16 mouse cellular contexts compared by ENCODE assay signal in the genomic region with DNA sequence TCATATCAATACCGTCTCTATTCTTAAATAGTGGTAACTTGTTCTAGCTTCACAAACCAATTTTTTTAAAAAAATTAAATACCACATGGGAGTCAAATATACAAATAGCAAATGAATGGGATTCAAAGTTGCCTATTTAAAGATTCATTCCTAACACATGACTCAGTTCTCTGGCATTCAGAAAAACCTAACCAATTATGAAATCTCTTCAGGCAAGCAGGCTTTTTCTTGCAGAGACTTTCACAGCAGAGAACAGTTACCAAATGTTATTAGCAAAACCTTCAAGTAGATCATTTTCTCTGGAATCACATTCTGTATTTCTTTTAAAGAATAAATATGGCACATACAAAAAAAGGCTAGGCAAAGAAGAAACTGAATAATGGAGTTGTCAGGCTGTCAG. TPM values are rescaled to one million over a fixed set of nuclear protein-coding genes. Genes with fewer than 3 reads are reported as not detected.
DNase-seq lines count a peak whose midpoint lies in the region; ATAC-seq and TF ChIP-seq lines count a peak whose summit lies in the region.
"Had no signal": no experiment of that assay in that cellular context is flagged by ENCODE, and none has a peak within 500 bp of the region (broad histone marks: within the 10 kb centered on the region; RNA-seq: fewer than 3 reads in every experiment).

No protein-coding gene starts in this region.

- H3K4me1 ChIP-seq in forebrain, embryonic 14.5 days (ENCODE audit: control insufficient read depth, insufficient read depth, low read length): peaks cover 20% of the 10 kb centered on the region
- peaks cover 4% of the 10 kb centered on the region; the same call in 1 of the 2 replicates for H3K4me1 ChIP-seq in forebrain, embryonic 11.5 days (replicated peaks; ENCODE audit: control insufficient read depth, insufficient read depth, low read length)
- H3K4me1 ChIP-seq in heart, postnatal 0 days (ENCODE audit: control insufficient read depth, insufficient read depth): peaks cover 17% of the 10 kb centered on the region; the same call in 1 of the 2 replicates
- peaks cover 22% of the 10 kb centered on the region for H3K4me1 ChIP-seq in midbrain, embryonic 14.5 days (ENCODE audit: control insufficient read depth, insufficient read depth, low read length)
- no peaks in the 10 kb centered on the region; the same call in 1 of the 2 replicates for H3K4me1 ChIP-seq in midbrain, postnatal 0 days (ENCODE audit: insufficient read depth, low read length)
- H3K4me1 ChIP-seq in hindbrain, postnatal 0 days (ENCODE audit: insufficient read depth, low read length): no peaks in the 10 kb centered on the region
- H3K4me1 ChIP-seq in intestine, embryonic 16.5 days (ENCODE audit: control insufficient read depth, insufficient read depth, low read length): peaks cover 14% of the 10 kb centered on the region

- no peak overlapping the region for H3K27ac ChIP-seq in forebrain, embryonic 14.5 days (ENCODE audit: low read depth, low read length)
- no peak overlapping the region for H3K27ac ChIP-seq in forebrain, embryonic 11.5 days (ENCODE audit: low read depth, low read length)
- H3K27ac ChIP-seq in heart, postnatal 0 days (ENCODE audit: low read depth): peak overlapping the region; percentile 58
- no peak overlapping the region for H3K27ac ChIP-seq in midbrain, embryonic 14.5 days (replicated peaks; ENCODE audit: low read depth, low read length)
- H3K27ac ChIP-seq in midbrain, postnatal 0 days (ENCODE audit: low read depth, low read length): no peak overlapping the region
- no peak overlapping the region for H3K27ac ChIP-seq in hindbrain, postnatal 0 days
- no peak overlapping the region for H3K27ac ChIP-seq in intestine, embryonic 16.5 days (ENCODE audit: low read length)
- H3K27ac ChIP-seq: kidney, postnatal 0 days; liver, embryonic 13.5 days had no signal

- ATAC-seq in forebrain, embryonic 14.5 days: no peak
- no peak for ATAC-seq in forebrain, embryonic 11.5 days (replicated peaks; ENCODE audit: low FRiP score)
- no peak for ATAC-seq in heart, postnatal 0 days (ENCODE audit: insufficient read depth, low read depth)
- ATAC-seq in midbrain, embryonic 14.5 days (ENCODE audit: low FRiP score, low TSS enrichment): no peak
- no peak for ATAC-seq in midbrain, postnatal 0 days (ENCODE audit: low FRiP score)
- ATAC-seq in hindbrain, postnatal 0 days: no peak
- ATAC-seq in intestine, embryonic 16.5 days: no peak

- no peak for DNase-seq in forebrain, embryonic 14.5 days (ENCODE audit: low spot score)
- DNase-seq in forebrain, embryonic 11.5 days (ENCODE audit: low spot score): no peak
- DNase-seq in heart, postnatal 0 days (ENCODE audit: low spot score): peak; percentile 11
- DNase-seq in heart, adult 8-10 months (ENCODE audit: low spot score): no peak
- no peak for DNase-seq in midbrain, embryonic 14.5 days
- no peak for DNase-seq in midbrain, postnatal 0 days (ENCODE audit: low spot score)
- DNase-seq in hindbrain, postnatal 0 days (ENCODE audit: low spot score): no peak
- DNase-seq: adrenal gland, postnatal 14 days; cerebellum, postnatal 10 days; gastrocnemius, postnatal 36 days; liver, embryonic 13.5 days; lung, postnatal 36 days had no signal

- WGBS in forebrain, embryonic 14.5 days: 89% methylated on average over 1 of the region's 1 CpGs
- WGBS in forebrain, embryonic 11.5 days: 89% methylated on average over 1 of the region's 1 CpGs
- 61% methylated on average over 1 of the region's 1 CpGs for WGBS in heart, postnatal 0 days
- 84% methylated on average over 1 of the region's 1 CpGs for WGBS in midbrain, embryonic 14.5 days
- WGBS in midbrain, postnatal 0 days: 88% methylated on average over 1 of the region's 1 CpGs
- 79% methylated on average over 1 of the region's 1 CpGs for WGBS in hindbrain, postnatal 0 days
- 83% methylated on average over 1 of the region's 1 CpGs for WGBS in intestine, embryonic 16.5 days

- TF ChIP-seq CTCF in heart, postnatal 0 days (IDR thresholded peaks at IDR 0.05; ENCODE audit: low read depth): no peak
- TF ChIP-seq CTCF in midbrain, postnatal 0 days (IDR thresholded peaks at IDR 0.05): no peak
- no peak for TF ChIP-seq CTCF in hindbrain, postnatal 0 days (IDR thresholded peaks at IDR 0.05; ENCODE audit: low read depth)

- no peaks in the 10 kb centered on the region for H3K27me3 ChIP-seq in forebrain, embryonic 14.5 days (replicated peaks; ENCODE audit: control insufficient read depth, insufficient read depth, low read length)
- no peaks in the 10 kb centered on the region for H3K27me3 ChIP-seq in forebrain, embryonic 11.5 days (ENCODE audit: control insufficient read depth, insufficient read depth, low read length)
- H3K27me3 ChIP-seq in heart, postnatal 0 days (ENCODE audit: control insufficient read depth, insufficient read depth, low read length): no peaks in the 10 kb centered on the region
- no peaks in the 10 kb centered on the region for H3K27me3 ChIP-seq in midbrain, embryonic 14.5 days (ENCODE audit: control insufficient read depth, insufficient read depth, low read length)
- no peaks in the 10 kb centered on the region for H3K27me3 ChIP-seq in midbrain, postnatal 0 days (ENCODE audit: insufficient read depth, low read length)
- H3K27me3 ChIP-seq in hindbrain, postnatal 0 days (ENCODE audit: insufficient read depth, low read length): no peaks in the 10 kb centered on the region
- H3K27me3 ChIP-seq in intestine, embryonic 16.5 days (replicated peaks; ENCODE audit: control insufficient read depth, insufficient read depth, low read length): no peaks in the 10 kb centered on the region
- H3K27me3 ChIP-seq: liver, embryonic 13.5 days had no signal

- H3K36me3 ChIP-seq in forebrain, embryonic 14.5 days (ENCODE audit: control insufficient read depth, insufficient read depth, low read length): peaks cover 39% of the 10 kb centered on the region
- peaks cover 10% of the 10 kb centered on the region; the same call in 1 of the 2 replicates for H3K36me3 ChIP-seq in forebrain, embryonic 11.5 days (ENCODE audit: control insufficient read depth, insufficient read depth, low read length)
- H3K36me3 ChIP-seq in heart, postnatal 0 days (replicated peaks; ENCODE audit: control insufficient read depth, insufficient read depth, low read length): peaks cover 30% of the 10 kb centered on the region; the same call in 1 of the 2 replicates
- H3K36me3 ChIP-seq in midbrain, embryonic 14.5 days (ENCODE audit: control insufficient read depth, insufficient read depth, low read length): peaks cover 40% of the 10 kb centered on the region
- H3K36me3 ChIP-seq in midbrain, postnatal 0 days (ENCODE audit: insufficient read depth, low read length): peaks cover 9% of the 10 kb centered on the region
- peaks cover 11% of the 10 kb centered on the region; the same call in 1 of the 2 replicates for H3K36me3 ChIP-seq in hindbrain, postnatal 0 days (ENCODE audit: insufficient read depth, low read length)
- H3K36me3 ChIP-seq in intestine, embryonic 16.5 days (ENCODE audit: control insufficient read depth, insufficient read depth, low read length): peaks cover 8% of the 10 kb centered on the region; the same call in 1 of the 2 replicates

- H3K4me2 ChIP-seq in forebrain, embryonic 14.5 days (ENCODE audit: low read length): peak overlapping the region; percentile 67; the same call in 1 of the 2 replicates
- no peak overlapping the region for H3K4me2 ChIP-seq in forebrain, embryonic 11.5 days (ENCODE audit: low read depth, low read length, severe bottlenecking)
- peak overlapping the region; percentile 84 for H3K4me2 ChIP-seq in heart, postnatal 0 days (ENCODE audit: low read depth, low read length)
- H3K4me2 ChIP-seq in midbrain, embryonic 14.5 days (ENCODE audit: low read length): peak overlapping the region; percentile 65
- H3K4me2 ChIP-seq in midbrain, postnatal 0 days (ENCODE audit: low read depth, low read length, poor library complexity, severe bottlenecking): no peak overlapping the region
- H3K4me2 ChIP-seq in hindbrain, postnatal 0 days (ENCODE audit: low read depth, low read length): peak overlapping the region; percentile 72; the same call in 1 of the 2 replicates
- H3K4me2 ChIP-seq in intestine, embryonic 16.5 days (ENCODE audit: low read depth, low read length): no peak overlapping the region
- H3K4me2 ChIP-seq: liver, embryonic 13.5 days had no signal

- no peak overlapping the region for H3K4me3 ChIP-seq in forebrain, embryonic 14.5 days (ENCODE audit: low read depth, low read length)
- no peak overlapping the region for H3K4me3 ChIP-seq in forebrain, embryonic 11.5 days (ENCODE audit: low read depth, low read length)
- H3K4me3 ChIP-seq in heart, postnatal 0 days (ENCODE audit: low read depth, low read length): peak overlapping the region; percentile 84; the same call in 1 of the 2 replicates
- H3K4me3 ChIP-seq in midbrain, embryonic 14.5 days (replicated peaks; ENCODE audit: low read depth, low read length): no peak overlapping the region
- no peak overlapping the region for H3K4me3 ChIP-seq in midbrain, postnatal 0 days (ENCODE audit: low read depth, low read length)
- H3K4me3 ChIP-seq in hindbrain, postnatal 0 days (ENCODE audit: low read length): no peak overlapping the region
- H3K4me3 ChIP-seq in intestine, embryonic 16.5 days (ENCODE audit: low read length): no peak overlapping the region
- H3K4me3 ChIP-seq: liver, embryonic 13.5 days had no signal

- H3K9me3 ChIP-seq in forebrain, embryonic 14.5 days (replicated peaks; ENCODE audit: control insufficient read depth, low read length): no peaks in the 10 kb centered on the region
- H3K9me3 ChIP-seq in forebrain, embryonic 11.5 days (ENCODE audit: control insufficient read depth, low read length): no peaks in the 10 kb centered on the region
- H3K9me3 ChIP-seq in heart, postnatal 0 days (replicated peaks; ENCODE audit: control insufficient read depth, low read length): no peaks in the 10 kb centered on the region
- no peaks in the 10 kb centered on the region for H3K9me3 ChIP-seq in midbrain, embryonic 14.5 days (ENCODE audit: control insufficient read depth, low read length)
- H3K9me3 ChIP-seq in midbrain, postnatal 0 days (ENCODE audit: low read length): no peaks in the 10 kb centered on the region
- no peaks in the 10 kb centered on the region for H3K9me3 ChIP-seq in hindbrain, postnatal 0 days (ENCODE audit: low read length)
- H3K9me3 ChIP-seq in intestine, embryonic 16.5 days (ENCODE audit: control insufficient read depth, low read length): no peaks in the 10 kb centered on the region
- H3K9me3 ChIP-seq: liver, embryonic 13.5 days had no signal

- no peak for TF ChIP-seq EP300 in heart, postnatal 0 days (IDR thresholded peaks at IDR 0.05; ENCODE audit: low read depth)

- H3K9ac ChIP-seq in forebrain, embryonic 14.5 days (ENCODE audit: low read length): no peak overlapping the region; the same call in 1 of the 2 replicates
- no peak overlapping the region; the same call in 1 of the 2 replicates for H3K9ac ChIP-seq in forebrain, embryonic 11.5 days (ENCODE audit: low read length)
- 0 out of 2 replicates have a peak overlapping the region, but pooled peaks have one; percentile 16 for H3K9ac ChIP-seq in heart, postnatal 0 days (replicated peaks; ENCODE audit: low read depth, low read length)
- no peak overlapping the region; the same call in 1 of the 2 replicates for H3K9ac ChIP-seq in midbrain, embryonic 14.5 days (replicated peaks; ENCODE audit: low read length)
- no peak overlapping the region; the same call in 1 of the 2 replicates for H3K9ac ChIP-seq in midbrain, postnatal 0 days (replicated peaks; ENCODE audit: low read length, poor library complexity, severe bottlenecking)
- H3K9ac ChIP-seq in hindbrain, postnatal 0 days (replicated peaks; ENCODE audit: low read length): no peak overlapping the region
- H3K9ac ChIP-seq in intestine, embryonic 16.5 days (ENCODE audit: low read depth, low read length): no peak overlapping the region
- H3K9ac ChIP-seq: liver, embryonic 13.5 days had no signal

RNA-seq across cellular contexts. Expression of gene Btf3l4, which starts 2.7 kb away (rescaled TPM):
- polyA plus RNA-seq in forebrain, embryonic 14.5 days (2014; fragmentation: Nextera tagmentation; extraction: Ambion mirVana): 257 and 287 TPM in 2 replicates
- polyA plus RNA-seq in forebrain, embryonic 11.5 days (2014; fragmentation: Nextera tagmentation; extraction: Ambion mirVana): 230 and 249 TPM in 2 replicates
- total RNA-seq in heart, postnatal 0 days (2014; rRNA removed; ENCODE audit: low replicate concordance): 65.0 and 78.2 TPM in 2 replicates
- polyA plus RNA-seq in heart, postnatal 0 days (2015; fragmentation: Nextera tagmentation; extraction: Ambion mirVana): 182 and 194 TPM in 2 replicates
- 10 to 100 TPM; 71.7 to 87.3 (median 80.1) TPM for total RNA-seq in heart, adult 8-10 months (2022)
- 243 and 255 TPM in 2 replicates for polyA plus RNA-seq in midbrain, embryonic 14.5 days (2014; fragmentation: Nextera tagmentation; extraction: Ambion mirVana)
- total RNA-seq in midbrain, postnatal 0 days (2014; rRNA removed): 101 and 137 TPM in 2 replicates
- polyA plus RNA-seq in midbrain, postnatal 0 days (2015; fragmentation: Nextera tagmentation; extraction: Ambion mirVana): 156 and 164 TPM in 2 replicates
- total RNA-seq in hindbrain, postnatal 0 days (2014; rRNA removed): 80.6 and 89.6 TPM in 2 replicates
- polyA plus RNA-seq in hindbrain, postnatal 0 days (2015; fragmentation: Nextera tagmentation; extraction: Ambion mirVana): 149 and 152 TPM in 2 replicates
- polyA plus RNA-seq in intestine, embryonic 16.5 days (2015; fragmentation: Nextera tagmentation; extraction: Ambion mirVana): 113 and 115 TPM in 2 replicates

RNA-seq across cellular contexts. Expression of gene Txndc12, which starts 3.7 kb away (rescaled TPM):
- 92.3 and 94.3 TPM in 2 replicates for polyA plus RNA-seq in forebrain, embryonic 14.5 days (2014; fragmentation: Nextera tagmentation; extraction: Ambion mirVana)
- polyA plus RNA-seq in forebrain, embryonic 11.5 days (2014; fragmentation: Nextera tagmentation; extraction: Ambion mirVana): 99.4 and 101 TPM in 2 replicates
- total RNA-seq in heart, postnatal 0 days (2014; rRNA removed; ENCODE audit: low replicate concordance): 37.7 and 57.6 TPM in 2 replicates
- polyA plus RNA-seq in heart, postnatal 0 days (2015; fragmentation: Nextera tagmentation; extraction: Ambion mirVana): 73.5 and 86.8 TPM in 2 replicates
- total RNA-seq in heart, adult 8-10 months (2022): 10 to 100 TPM; 26.2 to 31.4 (median 27.8) TPM
- polyA plus RNA-seq in midbrain, embryonic 14.5 days (2014; fragmentation: Nextera tagmentation; extraction: Ambion mirVana): 72.8 and 79.0 TPM in 2 replicates
- 36.1 and 48.5 TPM in 2 replicates for total RNA-seq in midbrain, postnatal 0 days (2014; rRNA removed)
- 59.7 and 61.0 TPM in 2 replicates for polyA plus RNA-seq in midbrain, postnatal 0 days (2015; fragmentation: Nextera tagmentation; extraction: Ambion mirVana)
- total RNA-seq in hindbrain, postnatal 0 days (2014; rRNA removed): 38.1 and 41.3 TPM in 2 replicates
- 68.2 and 73.3 TPM in 2 replicates for polyA plus RNA-seq in hindbrain, postnatal 0 days (2015; fragmentation: Nextera tagmentation; extraction: Ambion mirVana)
- 81.9 and 91.0 TPM in 2 replicates for polyA plus RNA-seq in intestine, embryonic 16.5 days (2015; fragmentation: Nextera tagmentation; extraction: Ambion mirVana)

RNA-seq across cellular contexts. Expression of gene Kti12, which starts 16.9 kb away (rescaled TPM):
- polyA plus RNA-seq in forebrain, embryonic 14.5 days (2014; fragmentation: Nextera tagmentation; extraction: Ambion mirVana): 32.6 and 35.4 TPM in 2 replicates
- polyA plus RNA-seq in forebrain, embryonic 11.5 days (2014; fragmentation: Nextera tagmentation; extraction: Ambion mirVana): 46.8 and 48.9 TPM in 2 replicates
- 22.6 and 32.9 TPM in 2 replicates for total RNA-seq in heart, postnatal 0 days (2014; rRNA removed; ENCODE audit: low replicate concordance)
- polyA plus RNA-seq in heart, postnatal 0 days (2015; fragmentation: Nextera tagmentation; extraction: Ambion mirVana): 19.2 and 22.6 TPM in 2 replicates
- 10 to 100 TPM; 21.3 to 27.8 (median 22.5) TPM for total RNA-seq in heart, adult 8-10 months (2022)
- polyA plus RNA-seq in midbrain, embryonic 14.5 days (2014; fragmentation: Nextera tagmentation; extraction: Ambion mirVana): 24.4 and 27.6 TPM in 2 replicates
- 24.0 and 34.4 TPM in 2 replicates for total RNA-seq in midbrain, postnatal 0 days (2014; rRNA removed)
- 21.2 and 22.3 TPM in 2 replicates for polyA plus RNA-seq in midbrain, postnatal 0 days (2015; fragmentation: Nextera tagmentation; extraction: Ambion mirVana)
- 34.5 and 34.8 TPM in 2 replicates for total RNA-seq in hindbrain, postnatal 0 days (2014; rRNA removed)
- polyA plus RNA-seq in hindbrain, postnatal 0 days (2015; fragmentation: Nextera tagmentation; extraction: Ambion mirVana): 29.4 and 29.7 TPM in 2 replicates
- 52.4 and 53.2 TPM in 2 replicates for polyA plus RNA-seq in intestine, embryonic 16.5 days (2015; fragmentation: Nextera tagmentation; extraction: Ambion mirVana)

RNA-seq across cellular contexts. Expression of gene A730015C16Rik, which starts 17.7 kb away (rescaled TPM):
- polyA plus RNA-seq in forebrain, embryonic 14.5 days (2014; fragmentation: Nextera tagmentation; extraction: Ambion mirVana): 0.86 and 2.3 TPM in 2 replicates
- 1.7 and 2.4 TPM in 2 replicates for polyA plus RNA-seq in forebrain, embryonic 11.5 days (2014; fragmentation: Nextera tagmentation; extraction: Ambion mirVana)
- not detected in 2 replicates for total RNA-seq in heart, postnatal 0 days (2014; rRNA removed; ENCODE audit: low replicate concordance)
- polyA plus RNA-seq in heart, postnatal 0 days (2015; fragmentation: Nextera tagmentation; extraction: Ambion mirVana): 0.97 and 0.98 TPM in 2 replicates
- total RNA-seq in heart, adult 8-10 months (2022): under 1 TPM in 1 of 4 experiments, not detected in 3; 0.25 TPM
- 1.8 and 2.2 TPM in 2 replicates for polyA plus RNA-seq in midbrain, embryonic 14.5 days (2014; fragmentation: Nextera tagmentation; extraction: Ambion mirVana)
- total RNA-seq in midbrain, postnatal 0 days (2014; rRNA removed): 1.3 TPM in 1 of 2 replicates, not detected in the other
- polyA plus RNA-seq in midbrain, postnatal 0 days (2015; fragmentation: Nextera tagmentation; extraction: Ambion mirVana): 0.83 and 1.1 TPM in 2 replicates
- total RNA-seq in hindbrain, postnatal 0 days (2014; rRNA removed): 1.4 TPM in 1 of 2 replicates, not detected in the other
- 1.2 and 1.6 TPM in 2 replicates for polyA plus RNA-seq in hindbrain, postnatal 0 days (2015; fragmentation: Nextera tagmentation; extraction: Ambion mirVana)
- 0.83 and 1.1 TPM in 2 replicates for polyA plus RNA-seq in intestine, embryonic 16.5 days (2015; fragmentation: Nextera tagmentation; extraction: Ambion mirVana)
- total RNA-seq: adrenal gland, postnatal 14 days; gastrocnemius, postnatal 36 days; left cerebral cortex, postnatal 25 days; monocyte, adult 5-6 weeks had no signal

RNA-seq across cellular contexts. Expression of gene Rab3b, which starts 48.2 kb away (rescaled TPM):
- polyA plus RNA-seq in forebrain, embryonic 14.5 days (2014; fragmentation: Nextera tagmentation; extraction: Ambion mirVana): 79.7 and 87.4 TPM in 2 replicates
- 28.9 and 34.6 TPM in 2 replicates for polyA plus RNA-seq in forebrain, embryonic 11.5 days (2014; fragmentation: Nextera tagmentation; extraction: Ambion mirVana)
- total RNA-seq in heart, postnatal 0 days (2014; rRNA removed; ENCODE audit: low replicate concordance): 1.4 TPM in 1 of 2 replicates, not detected in the other
- 4.2 and 4.6 TPM in 2 replicates for polyA plus RNA-seq in heart, postnatal 0 days (2015; fragmentation: Nextera tagmentation; extraction: Ambion mirVana)
- total RNA-seq in heart, adult 8-10 months (2022): 1 to 10 TPM in 3 of 4 experiments, under 1 TPM in 1; 0.57 to 1.7 (median 1.4) TPM
- polyA plus RNA-seq in midbrain, embryonic 14.5 days (2014; fragmentation: Nextera tagmentation; extraction: Ambion mirVana): 110 and 140 TPM in 2 replicates
- total RNA-seq in midbrain, postnatal 0 days (2014; rRNA removed): 81.8 and 94.5 TPM in 2 replicates
- polyA plus RNA-seq in midbrain, postnatal 0 days (2015; fragmentation: Nextera tagmentation; extraction: Ambion mirVana): 316 and 318 TPM in 2 replicates
- 76.3 and 99.1 TPM in 2 replicates for total RNA-seq in hindbrain, postnatal 0 days (2014; rRNA removed)
- polyA plus RNA-seq in hindbrain, postnatal 0 days (2015; fragmentation: Nextera tagmentation; extraction: Ambion mirVana): 289 and 314 TPM in 2 replicates
- 8.6 and 9.8 TPM in 2 replicates for polyA plus RNA-seq in intestine, embryonic 16.5 days (2015; fragmentation: Nextera tagmentation; extraction: Ambion mirVana)
- total RNA-seq: monocyte, adult 5-6 weeks had no signal

Comparison
In these comparisons a context has a peak if more than half of its experiments do, and no peak if none do; other contexts are left out.
1. H3K4me2 ChIP-seq: peak in forebrain, embryonic 14.5 days (single experiment), heart, postnatal 0 days (single experiment), midbrain, embryonic 14.5 days (single experiment) and hindbrain, postnatal 0 days (single experiment); none in forebrain, embryonic 11.5 days (single experiment), midbrain, postnatal 0 days (single experiment) and intestine, embryonic 16.5 days (single experiment).